Mouse (Mus musculus): ENCODE measurements around the gene Lsm3.

DNA sequence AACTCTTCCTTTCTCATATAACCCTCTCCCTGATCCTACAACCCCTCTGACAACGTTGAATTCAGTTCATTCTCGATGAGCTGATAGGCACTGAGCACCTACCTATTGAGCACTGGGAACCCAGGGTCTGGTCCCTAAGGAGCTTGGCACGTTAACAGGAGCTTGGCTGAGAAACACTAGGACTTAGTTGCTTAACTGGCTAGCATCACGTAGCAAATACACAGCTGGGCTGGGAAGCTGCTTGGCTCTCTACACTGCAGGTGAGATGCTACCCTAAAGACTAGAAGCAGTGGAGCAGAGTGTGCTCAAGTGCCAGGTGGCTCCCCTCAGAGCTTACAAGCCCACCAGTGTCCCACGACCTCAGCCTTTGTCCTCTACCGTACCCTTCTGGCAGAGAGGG is 16.9 kb downstream of the Lsm3 start:
- TF ChIP-seq CTCF (conservative IDR thresholded peaks at IDR 0.05; ENCODE audit: low read length) (no peak), NANOG (IDR thresholded peaks at IDR 0.05; ENCODE audit: borderline replicate concordance, low read length) (no peak)

Measured in E14TG2a.4 (cell line).